Mouse (Mus musculus): ENCODE measurements at regions not wholly inside any gene's neighbourhood (a gene's known extent, or its start where the extent isn't known, plus 50 kb on each side); places are given as distances from the start of the nearest gene placed in this dataset.

- TF ChIP-seq CTCF (IDR thresholded peaks at IDR 0.05; ENCODE audit: low read depth) (no peak), EP300 (IDR thresholded peaks at IDR 0.05; ENCODE audit: low read depth) (no peak)
Observed at GRCm38 (mm10) chr6:147816861-147817260, 230.2 kb upstream of the Far2 start.

Data from liver, embryonic 14.5 days (tissue).